Mouse (Mus musculus) regulatory T cell (primary cell): ENCODE measurements at regions not wholly inside any gene's neighbourhood (a gene's known extent, or its start where the extent isn't known, plus 50 kb on each side); places are given as distances from the start of the nearest gene placed in this dataset.

ENCODE experiments used
- in situ Hi-C: fragments of 300-600 bp; cut with MboI, MseI; formaldehyde crosslinking; loops from one replicate; pipeline ENCODE4 v1.15.1; 2025; ENCODE audit warnings: high pct_unique_total_duplicates

DNA sequence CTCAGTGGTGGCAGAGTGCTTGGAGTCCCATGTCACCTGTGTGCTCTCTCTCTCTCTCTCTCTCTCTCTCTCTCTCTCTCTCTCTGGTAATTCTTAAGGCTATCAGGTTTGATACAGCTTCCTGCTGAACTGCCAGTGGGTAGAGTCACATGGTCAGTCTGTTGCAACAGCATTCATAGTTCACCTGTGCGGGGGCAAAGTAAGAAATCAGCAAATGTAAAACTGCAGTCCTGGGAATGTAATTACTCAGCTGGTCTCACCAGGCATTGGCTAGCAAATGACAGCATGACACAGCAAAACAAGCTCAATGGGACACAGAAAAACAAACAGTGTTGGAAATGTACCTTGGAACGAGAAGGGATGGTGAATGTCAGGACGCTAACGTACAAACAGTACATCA lies 422.7 kb downstream of the Ppargc1a start:
- in situ Hi-C loops = no loop called here

GRCm38 (mm10) chr5:51125091-51125490 lies 442.4 kb downstream of the Ppargc1a start:
- in situ Hi-C loops = no loop called here

DNA sequence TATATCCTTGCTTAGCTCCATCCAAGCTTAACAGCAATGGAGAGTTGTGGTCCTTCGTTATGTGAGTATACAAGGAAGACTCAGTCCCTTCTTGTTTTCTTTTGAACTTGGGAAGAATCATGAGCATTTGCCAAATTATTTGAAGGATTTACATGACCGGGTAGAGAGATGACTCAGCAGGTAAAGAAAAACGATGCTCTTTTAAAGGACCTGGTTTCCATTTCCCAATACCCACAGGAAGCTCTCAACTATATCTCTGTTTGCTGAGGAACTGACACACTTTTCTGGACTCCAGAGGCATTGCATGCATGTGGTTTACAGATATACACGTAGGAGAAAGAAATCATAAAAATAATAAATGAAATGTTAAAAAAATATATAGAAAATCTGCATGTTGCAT lies 457.5 kb downstream of the Ppargc1a start:
- in situ Hi-C loops = no loop called here

- in situ Hi-C loops = no loop called here
These were observed 458.8 kb downstream of the Ppargc1a start for GRCm38 (mm10) chr5:51108737-51109136.

- in situ Hi-C loops = no loop called here
These were observed 459.3 kb downstream of the Ppargc1a start for GRCm38 (mm10) chr5:51108181-51108580.

DNA sequence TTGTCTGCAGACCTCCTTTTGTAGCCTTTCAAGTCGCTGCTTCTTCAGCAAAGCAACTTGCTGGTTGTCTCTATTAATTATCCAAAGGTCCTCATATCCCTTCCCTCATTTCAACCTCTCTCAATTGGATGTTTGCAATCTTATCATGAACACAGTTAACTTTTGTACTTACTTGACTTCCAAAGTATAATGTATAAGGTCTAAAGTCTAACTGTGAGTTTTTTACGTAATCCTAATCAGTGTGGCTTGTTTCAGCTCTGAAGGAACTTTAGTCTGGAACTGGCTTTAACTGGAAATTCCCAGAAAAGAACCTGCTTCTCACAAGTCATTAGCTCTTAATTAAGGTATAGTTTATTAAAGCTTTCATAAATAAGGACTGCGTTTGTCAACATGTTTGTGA lies 467.6 kb downstream of the Ppargc1a start:
- in situ Hi-C loops = no loop called here

- in situ Hi-C loops = no loop called here
These were observed 494.7 kb downstream of the Ppargc1a start for GRCm38 (mm10) chr5:51072674-51073468.

DNA sequence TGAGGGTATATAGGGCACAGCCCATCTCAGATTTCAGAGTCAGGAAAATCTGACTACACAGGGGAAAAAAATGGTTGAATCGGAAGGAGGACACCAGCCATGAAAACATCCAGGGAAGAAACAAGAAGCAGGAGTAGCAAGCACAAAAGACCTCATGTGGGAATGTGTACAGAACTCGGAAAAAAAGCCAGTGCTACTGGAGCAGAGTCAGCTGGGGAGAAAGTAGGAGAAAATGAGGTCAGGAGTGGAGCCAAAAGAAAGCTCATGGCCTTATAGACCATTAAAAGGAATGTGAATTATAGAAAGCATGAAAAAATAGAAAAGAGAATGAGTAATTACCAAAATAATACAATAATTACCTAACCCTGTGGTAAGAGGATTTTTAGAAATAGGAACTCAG lies 495.4 kb downstream of the Ppargc1a start:
- in situ Hi-C loops = no loop called here

- in situ Hi-C loops = no loop called here
These were observed 497.9 kb downstream of the Ppargc1a start for GRCm38 (mm10) chr5:51069668-51070067.

DNA sequence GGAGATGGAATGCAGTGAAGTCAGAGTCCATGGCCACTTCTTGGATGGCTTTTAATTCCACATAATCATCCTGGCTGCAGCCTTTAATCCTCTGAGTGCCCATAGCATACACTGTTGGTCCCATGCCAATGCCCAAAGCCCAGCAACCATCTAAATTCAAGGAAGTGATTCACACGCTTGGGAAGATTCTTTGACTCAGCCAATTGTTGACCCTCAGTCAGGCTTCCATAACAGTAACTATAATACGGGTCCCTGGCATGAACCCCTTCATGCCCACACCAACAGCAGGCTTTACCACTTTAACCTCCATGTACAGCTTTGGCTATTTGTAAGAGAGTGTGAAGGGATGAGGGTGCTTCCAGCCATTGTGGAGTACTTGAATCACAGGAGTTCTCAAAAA lies 521.7 kb downstream of the Ppargc1a start:
- in situ Hi-C loops = no loop called here

- in situ Hi-C loops = no loop called here
These were observed 525.8 kb downstream of the Ppargc1a start for GRCm38 (mm10) chr5:51041541-51042217.

DNA sequence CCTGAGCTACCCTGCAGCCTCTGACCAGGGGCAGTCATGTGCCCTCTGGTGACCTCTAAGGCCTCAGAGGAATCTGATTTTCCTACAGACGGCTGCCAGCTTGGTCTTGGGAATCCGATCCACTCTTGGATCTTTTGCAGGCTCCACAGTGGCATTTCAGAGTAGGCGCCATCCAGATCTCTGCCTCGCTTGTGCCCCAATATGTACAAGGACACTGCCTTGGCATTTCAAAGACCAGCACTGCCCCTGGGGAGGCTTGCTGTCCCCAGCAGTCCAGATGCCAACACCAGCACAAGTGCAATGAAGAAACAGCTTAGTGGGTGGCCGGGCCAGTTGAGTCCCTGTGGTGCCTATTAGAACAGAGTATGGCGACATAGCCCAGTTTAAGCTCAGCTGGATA lies 526.6 kb downstream of the Ppargc1a start:
- in situ Hi-C loops = no loop called here

DNA sequence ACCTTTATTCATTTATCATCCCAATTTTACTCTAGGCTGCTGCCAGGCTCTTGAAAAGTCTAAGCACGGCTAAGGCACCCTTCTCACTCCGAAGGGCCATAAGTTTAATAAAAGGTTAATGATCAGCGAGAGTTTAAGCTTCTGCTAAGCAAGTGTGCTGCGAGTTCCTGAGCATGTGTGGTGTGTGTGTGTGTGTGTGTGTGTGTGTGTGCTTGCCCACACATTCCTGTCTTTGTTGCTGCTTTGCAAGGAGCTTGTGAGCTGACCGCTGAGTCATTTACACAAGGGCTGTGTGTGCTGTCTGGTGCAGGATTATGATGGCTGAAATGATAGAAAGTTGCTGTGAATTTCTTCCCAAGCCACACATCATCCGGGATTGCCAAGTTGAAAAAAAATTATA lies 527.1 kb downstream of the Ppargc1a start:
- in situ Hi-C loops = no loop called here

- in situ Hi-C loops = no loop called here
These were observed 527.8 kb downstream of the Ppargc1a start for GRCm38 (mm10) chr5:51039713-51040178.

DNA sequence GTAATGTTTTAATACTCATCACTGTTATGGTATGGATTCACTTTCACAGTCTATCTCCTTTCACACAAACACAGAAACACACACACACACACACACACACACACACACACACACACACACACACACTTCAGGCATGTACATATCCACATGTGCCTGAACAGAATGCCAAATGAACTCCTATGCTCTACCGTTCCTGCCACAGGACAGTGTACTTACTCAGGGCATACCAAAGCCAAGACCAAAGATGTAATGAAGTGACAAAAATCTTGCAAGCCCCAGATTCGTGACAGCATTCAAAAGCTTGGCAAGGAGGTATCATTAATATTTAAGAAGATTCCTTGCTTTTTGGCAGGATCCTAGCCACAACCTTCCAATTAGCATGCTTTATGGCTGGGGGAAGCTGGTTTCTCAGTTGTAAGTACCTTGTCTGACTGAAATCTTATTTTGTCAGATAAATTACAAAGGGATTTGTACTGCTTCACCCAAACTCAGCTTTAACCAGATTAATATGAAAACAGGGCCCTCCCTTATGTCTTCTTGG lies 531.0 kb downstream of the Ppargc1a start:
- in situ Hi-C loops = no loop called here

DNA sequence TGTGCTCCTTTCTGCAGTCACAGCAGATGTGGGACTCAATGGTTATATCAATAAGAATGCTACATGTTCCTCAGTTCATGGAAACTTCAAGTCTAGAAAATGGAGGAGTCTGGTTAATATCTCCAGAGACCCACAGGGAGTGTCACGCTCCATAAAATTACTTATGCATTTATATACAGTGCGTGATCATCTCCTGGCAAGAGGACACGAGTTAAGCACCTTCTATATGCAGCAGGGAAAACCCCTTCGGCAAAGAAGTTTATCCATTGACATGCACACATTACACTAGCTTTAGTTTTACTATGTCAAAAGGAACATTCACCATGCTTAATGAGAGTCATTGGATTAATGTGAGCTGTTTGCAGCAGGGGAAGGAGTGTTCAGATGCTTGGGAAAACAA lies 538.6 kb downstream of the Ppargc1a start:
- in situ Hi-C loops = no loop called here

DNA sequence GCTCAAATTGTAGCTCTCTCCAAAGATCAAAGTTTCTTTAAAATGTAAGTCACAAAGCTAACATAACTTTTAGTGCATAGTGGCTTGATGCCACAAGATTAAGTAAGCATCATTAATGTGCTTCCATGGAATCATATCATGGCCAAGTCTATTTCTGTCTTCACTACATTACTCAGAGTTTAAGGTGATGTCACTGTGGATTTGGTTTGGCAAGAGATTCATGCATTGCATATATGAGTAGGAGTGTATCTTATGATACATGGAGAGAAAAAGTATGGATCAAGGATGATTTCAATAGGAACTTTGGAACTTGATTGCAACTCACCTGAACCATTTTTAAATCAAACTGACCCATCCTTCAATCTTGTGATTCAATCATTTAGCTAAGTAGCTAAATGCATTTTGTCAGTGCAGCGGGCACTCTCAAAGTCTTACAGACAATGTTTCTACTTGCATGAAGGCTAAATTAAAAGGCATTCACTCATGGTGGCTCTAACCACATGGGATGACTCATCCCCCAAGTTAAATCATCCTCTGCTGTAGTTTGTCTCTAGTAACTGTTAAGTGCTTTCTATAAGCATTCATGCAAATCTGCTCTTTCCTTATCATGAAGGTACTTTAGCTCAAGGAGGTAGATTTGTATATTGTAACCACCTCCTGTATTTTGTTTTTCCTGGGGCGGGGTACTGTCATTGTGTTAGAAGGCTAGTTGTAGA lies 576.5 kb downstream of the Ppargc1a start:
- in situ Hi-C loops = no loop called here
